Mouse (Mus musculus): Measurements from ENCODE around the gene Crisp1. TPM values are rescaled to one million over a fixed set of nuclear protein-coding genes. Genes with fewer than 3 reads are reported as not detected.

Gene Crisp1
- not detected in 2 replicates for polyA plus RNA-seq (2012; ENCODE audit: insufficient read depth, insufficient read length, missing spikeins)

GRCm38 (mm10) chr17:40319062-40319461 lies at the start of gene Crisp1:
TSS of gene Crisp1 (minus strand) at chr17:40319207.
- Histone ChIP-seq H3K4me3 (ENCODE audit: insufficient read depth, low read length) (no peak within 1 kb of the TSS), H3K4me1 (ENCODE audit: control insufficient read depth, insufficient read depth, low read length) (no peaks in the 10 kb centered on the region), H3K27ac (ENCODE audit: insufficient read depth, low read depth, low read length) (no peak within 1 kb of the TSS)
- TF ChIP-seq CTCF (IDR thresholded peaks at IDR 0.05; ENCODE audit: low read depth, low read length) (no peak), POLR2A (IDR thresholded peaks at IDR 0.05; ENCODE audit: borderline replicate concordance, low read depth, low read length) (no peak)

DNA sequence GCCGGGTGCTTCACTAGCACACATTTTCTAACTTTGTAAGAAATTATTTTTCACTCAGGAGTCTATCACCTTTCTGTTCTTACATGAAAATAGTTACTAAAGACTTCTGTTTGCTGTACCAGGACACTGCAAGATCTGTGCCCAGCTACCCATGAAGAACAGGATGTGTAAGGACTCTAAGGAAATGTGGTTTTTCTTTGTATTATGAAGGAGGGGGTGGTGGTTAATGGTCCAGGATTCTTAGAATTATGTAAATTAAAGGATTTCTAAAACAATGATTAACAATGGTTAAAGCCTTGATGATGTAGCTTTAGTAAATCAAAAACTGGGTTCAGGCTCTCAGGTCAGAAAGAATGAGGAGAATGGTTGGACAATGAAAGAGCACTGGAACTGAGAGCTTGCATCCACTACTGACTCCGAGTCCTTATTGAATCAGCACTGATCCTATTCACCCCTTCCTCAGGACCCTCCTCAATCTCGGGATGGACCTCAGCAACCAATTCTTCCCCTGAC lies 23.5 kb upstream of the Crisp1 start:
- TF ChIP-seq POLR2A (IDR thresholded peaks at IDR 0.05; ENCODE audit: borderline replicate concordance, low read depth, low read length) (no peak), CTCF (IDR thresholded peaks at IDR 0.05; ENCODE audit: low read depth, low read length) (no peak)

DNA sequence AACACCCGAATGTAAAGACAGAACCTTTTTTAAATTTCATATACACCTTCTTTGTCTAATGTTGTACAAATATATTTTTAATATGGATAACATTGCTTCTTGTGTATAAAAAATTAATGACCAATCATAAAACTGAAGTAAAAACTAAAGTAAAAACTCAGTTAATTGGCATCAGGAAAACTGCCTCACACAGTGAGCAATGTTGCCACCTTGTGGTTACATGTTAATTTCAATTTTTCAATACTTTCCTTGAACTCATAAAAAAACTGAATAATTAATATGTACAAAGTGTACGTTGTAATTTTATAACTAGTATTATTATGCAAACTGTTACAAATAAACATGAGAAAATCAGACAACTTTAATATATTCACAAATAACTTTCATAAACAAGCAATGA lies 33.6 kb downstream of the Crisp1 start:
- H3K4me1 ChIP-seq (ENCODE audit: control insufficient read depth, insufficient read depth, low read length) = no peaks in the 10 kb centered on the region
- no peak for TF ChIP-seq CTCF (IDR thresholded peaks at IDR 0.05; ENCODE audit: low read depth, low read length)
- no peak for TF ChIP-seq POLR2A (IDR thresholded peaks at IDR 0.05; ENCODE audit: borderline replicate concordance, low read depth, low read length)
- no peak overlapping the region for H3K4me3 ChIP-seq (ENCODE audit: insufficient read depth, low read length)
- H3K27ac ChIP-seq (ENCODE audit: insufficient read depth, low read depth, low read length) = no peak overlapping the region

More for the DNA sequence above, 23.5 kb upstream of the Crisp1 start:
- Histone ChIP-seq H3K4me1 (ENCODE audit: control insufficient read depth, insufficient read depth, low read length) (no peaks in the 10 kb centered on the region), H3K4me3 (ENCODE audit: insufficient read depth, low read length) (no peak overlapping the region), H3K27ac (ENCODE audit: insufficient read depth, low read depth, low read length) (no peak overlapping the region)

DNA sequence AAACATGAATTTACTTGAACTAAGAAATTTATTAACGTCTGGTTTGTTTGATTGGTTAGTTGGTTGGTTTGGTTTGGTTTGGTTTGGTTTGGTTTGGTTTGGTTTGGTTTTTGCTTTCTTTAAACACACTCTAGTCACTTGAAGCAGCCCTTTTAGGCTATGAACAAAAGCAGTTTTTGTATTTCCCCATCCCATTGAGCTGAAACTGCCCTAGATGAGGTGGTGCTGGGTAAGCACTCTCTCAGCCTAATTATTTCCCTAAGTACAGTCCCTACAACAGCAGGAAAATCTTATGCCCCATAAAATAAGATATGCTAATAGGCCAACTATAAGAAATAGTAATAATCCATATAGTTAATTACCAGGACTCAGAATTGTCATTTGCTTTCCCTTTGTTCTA lies 43.5 kb downstream of the Crisp1 start:
- no peak for TF ChIP-seq CTCF (IDR thresholded peaks at IDR 0.05; ENCODE audit: low read depth, low read length)
- TF ChIP-seq POLR2A (IDR thresholded peaks at IDR 0.05; ENCODE audit: borderline replicate concordance, low read depth, low read length) = no peak

GRCm38 (mm10) chr17:40274906-40275470 lies 44.0 kb downstream of the Crisp1 start:
- H3K4me3 ChIP-seq (ENCODE audit: insufficient read depth, low read length) = no peak overlapping the region
- no peak overlapping the region for H3K27ac ChIP-seq (ENCODE audit: insufficient read depth, low read depth, low read length)
- TF ChIP-seq POLR2A (IDR thresholded peaks at IDR 0.05; ENCODE audit: borderline replicate concordance, low read depth, low read length) = no peak
- no peak for TF ChIP-seq CTCF (IDR thresholded peaks at IDR 0.05; ENCODE audit: low read depth, low read length)
- H3K4me1 ChIP-seq (ENCODE audit: control insufficient read depth, insufficient read depth, low read length) = no peaks in the 10 kb centered on the region

More for the DNA sequence above, 43.5 kb downstream of the Crisp1 start:
- no peak overlapping the region for H3K4me3 ChIP-seq (ENCODE audit: insufficient read depth, low read length)
- no peak overlapping the region for H3K27ac ChIP-seq (ENCODE audit: insufficient read depth, low read depth, low read length)
- H3K4me1 ChIP-seq (ENCODE audit: control insufficient read depth, insufficient read depth, low read length) = no peaks in the 10 kb centered on the region

DNA sequence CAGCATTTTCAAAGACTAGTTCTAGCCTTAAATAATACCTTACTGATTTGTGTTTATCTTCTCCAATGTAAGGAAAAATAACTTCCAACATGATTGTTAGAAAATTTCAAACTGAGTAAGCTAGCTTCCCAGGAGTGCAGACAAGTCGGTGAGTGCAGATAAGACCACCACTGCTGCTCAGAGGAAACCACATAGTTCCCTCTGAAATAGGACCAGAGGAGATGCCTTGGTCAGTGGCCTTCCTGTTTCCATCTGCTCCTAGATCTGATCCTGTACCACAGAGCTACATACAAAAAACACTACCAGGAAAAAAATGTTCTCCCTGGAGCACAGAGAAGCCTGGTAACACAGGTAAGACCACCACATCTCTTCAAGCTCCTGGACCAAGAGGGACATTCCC lies 66.5 kb downstream of the Crisp1 start:
- no peak for TF ChIP-seq POLR2A (IDR thresholded peaks at IDR 0.05; ENCODE audit: borderline replicate concordance, low read depth, low read length)
- TF ChIP-seq CTCF (IDR thresholded peaks at IDR 0.05; ENCODE audit: low read depth, low read length) = no peak
- no peak overlapping the region for H3K27ac ChIP-seq (ENCODE audit: insufficient read depth, low read depth, low read length)

More for the DNA sequence above, 66.5 kb downstream of the Crisp1 start:
- Histone ChIP-seq H3K4me3 (ENCODE audit: insufficient read depth, low read length) (no peak overlapping the region), H3K4me1 (ENCODE audit: control insufficient read depth, insufficient read depth, low read length) (no peaks in the 10 kb centered on the region)

Other genes starting within 250 kb of the Crisp1 start
- not detected in 2 replicates for gene AC192777.2, start 223.8 kb downstream of the Crisp1 start, polyA plus RNA-seq (2012; ENCODE audit: insufficient read depth, insufficient read length, missing spikeins)
- not detected in 2 replicates for gene Pgk2, start 110.6 kb downstream of the Crisp1 start, polyA plus RNA-seq (2012; ENCODE audit: insufficient read depth, insufficient read length, missing spikeins)
- not detected in 2 replicates for gene Crisp3, start 76.9 kb downstream of the Crisp1 start, polyA plus RNA-seq (2012; ENCODE audit: insufficient read depth, insufficient read length, missing spikeins)
- gene Esp8, start 200.8 kb upstream of the Crisp1 start, polyA plus RNA-seq (2012; ENCODE audit: insufficient read depth, insufficient read length, missing spikeins) = not detected in 2 replicates
- not detected in 2 replicates for gene Esp6, start 242.3 kb upstream of the Crisp1 start, polyA plus RNA-seq (2012; ENCODE audit: insufficient read depth, insufficient read length, missing spikeins)